Mouse (Mus musculus) G1E (cell line): ENCODE measurements around the gene Add2. TPM values are rescaled to one million over a fixed set of nuclear protein-coding genes. Genes with fewer than 3 reads are reported as not detected.
"Not testable (repeated sequence)": the region's sequence is repeated elsewhere in the genome, so short reads cannot be mapped to it uniquely, and the experiment has no call there.

ENCODE experiments used
- ATAC-seq: 2 replicates; pipeline ENCODE4 v1.8.0; 2016; ENCODE audit warnings: mild to moderate bottlenecking; ENCODE audit not compliant: insufficient number of reproducible peaks, poor library complexity, low FRiP score, severe bottlenecking; ENCODE audit errors: extremely low read depth
- DNase-seq: peaks from one replicate; pipeline ENCODE4 v3.0.0; 2012; ENCODE audit warnings: low spot score
- H3K27me3 ChIP-seq: 2 replicates; pipeline ENCODE4 v1.6.1; 2012; ENCODE audit warnings: mild to moderate bottlenecking, low read length, inconsistent platforms; ENCODE audit not compliant: insufficient read depth
- H3K36me3 ChIP-seq: replicated peaks from 2 replicates; pipeline ENCODE3; 2012; ENCODE audit warnings: mild to moderate bottlenecking, inconsistent platforms
- H3K4me1 ChIP-seq: 2 replicates; pipeline ENCODE4 v1.6.1; 2012; ENCODE audit warnings: low read depth, low read length, inconsistent platforms, mixed read lengths; ENCODE audit not compliant: insufficient read depth
- H3K4me3 ChIP-seq: 2 replicates; pipeline ENCODE4 v1.5.1; 2012; ENCODE audit warnings: low read depth, mild to moderate bottlenecking, inconsistent platforms, low read length, moderate library complexity, mixed read lengths
- H3K9me3 ChIP-seq: replicated peaks from 2 replicates; pipeline ENCODE4 v1.6.1; 2012; ENCODE audit warnings: inconsistent platforms
- CTCF ChIP-seq: IDR thresholded peaks from 2 replicates; pipeline ENCODE4 v1.5.1; 2012; ENCODE audit warnings: low read depth, low read length, inconsistent platforms, mixed read lengths
- GATA1 ChIP-seq: IDR thresholded peaks from 2 replicates; pipeline ENCODE4 v1.6.1; 2012; ENCODE audit warnings: borderline replicate concordance, low read length, inconsistent platforms, mixed read lengths
- GATA2 ChIP-seq: IDR thresholded peaks from 2 replicates; pipeline ENCODE4 v1.6.1; 2012; ENCODE audit warnings: low read depth, low read length, inconsistent platforms, borderline replicate concordance
- POLR2AphosphoS5 ChIP-seq: IDR thresholded peaks from 2 replicates; pipeline ENCODE4 v1.6.1; 2012; ENCODE audit warnings: low read depth, low read length, inconsistent platforms; ENCODE audit not compliant: insufficient replicate concordance
- TAL1 ChIP-seq: conservative IDR thresholded peaks from 2 replicates; pipeline ENCODE4 v1.6.1; 2012; ENCODE audit warnings: low read depth, low read length, inconsistent platforms, mixed read lengths
- polyA plus RNA-seq: library from polyadenylated mRNA; stranded (reverse); fragments of >175 nt; gene quantifications from 2 replicates; pipeline ENCODE4 v1.2.3, GENCODE M21; 2012
- total RNA-seq, 2 experiments: library from RNA; stranded (forward) in 1 of 2; stranded (reverse) in 1 of 2; fragments of 200-1000 nt in 1 of 2; fragments of >200 nt in 1 of 2; fragmentation: Nextera tagmentation in 1 of 2; gene quantifications; 2 replicates each; pipeline ENCODE4 v1.2.3; 2014 to 2017

Add2 gene
- total and polyA plus RNA-seq, 3 experiments, result 82.9 to 125 (median 121) TPM

GRCm38 (mm10) chr6:86004271-86005148 is 24.0 kb upstream of the Add2 start:
- no peak overlapping the region for H3K4me3 ChIP-seq
- peaks cover 11% of the 10 kb centered on the region for H3K4me1 ChIP-seq
- no peaks in the 10 kb centered on the region for H3K36me3 ChIP-seq
- peaks cover 35% of the 10 kb centered on the region for H3K27me3 ChIP-seq
- DNase-seq, result peak; percentile 77
- TF ChIP-seq CTCF (peak; percentile 87), GATA1 (no peak)
- peak; percentile 54; the same call in 1 of the 2 replicates for ATAC-seq
- H3K9me3 ChIP-seq, result peaks cover 6% of the 10 kb centered on the region

DNA sequence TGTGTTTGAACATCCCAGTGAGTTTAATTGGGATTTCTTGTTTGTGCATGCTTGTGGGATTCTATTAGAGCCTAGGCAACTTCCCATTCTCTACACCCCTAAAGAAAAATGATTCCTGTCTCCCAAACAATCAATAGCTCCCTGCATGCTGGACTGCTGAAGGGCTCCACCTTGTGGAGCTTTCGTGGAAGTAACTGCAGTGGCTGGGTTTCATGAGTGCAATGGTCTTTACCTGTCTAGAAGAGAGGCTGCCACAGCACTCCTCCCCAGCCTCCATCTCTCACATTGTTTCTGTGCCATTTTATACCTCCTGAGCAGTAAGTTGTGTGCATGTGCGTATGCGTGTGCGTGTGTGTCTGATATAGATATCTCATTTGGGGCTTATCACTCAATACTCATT is 18.5 kb upstream of the Add2 start:
- ATAC-seq (no peak), DNase-seq (peak; percentile 44)
- TF ChIP-seq GATA1, result no peak
- peak; percentile 51 for TF ChIP-seq CTCF
- Histone ChIP-seq H3K36me3 (no peaks in the 10 kb centered on the region), H3K9me3 (no peaks in the 10 kb centered on the region), H3K4me3 (no peak overlapping the region), H3K27me3 (peaks cover 73% of the 10 kb centered on the region), H3K4me1 (peaks cover 17% of the 10 kb centered on the region)

DNA sequence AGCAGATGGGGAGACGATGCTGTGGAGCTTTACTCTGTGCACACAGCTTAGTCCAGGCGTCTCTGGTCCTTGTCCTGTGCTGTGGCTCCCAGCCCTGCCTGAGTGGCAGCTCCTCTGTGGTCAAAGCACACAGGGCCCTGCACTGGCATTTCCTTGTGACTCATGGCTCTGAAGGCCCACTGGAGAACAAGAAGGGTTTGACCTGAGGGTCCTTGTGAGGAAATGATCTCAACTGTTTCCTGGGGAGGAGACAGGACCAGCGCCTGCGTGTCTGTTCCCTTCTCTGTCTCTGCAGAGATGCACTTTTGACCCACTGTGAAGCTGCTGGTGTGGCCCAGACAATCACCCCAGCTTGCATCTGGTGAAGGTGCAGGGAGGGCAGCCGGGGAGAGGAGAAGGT is 13.7 kb upstream of the Add2 start:
- DNase-seq, H3K4me3 ChIP-seq, H3K36me3 ChIP-seq, H3K9me3 ChIP-seq, ATAC-seq: not testable (repeated sequence)
- peaks cover 16% of the 10 kb centered on the region for H3K4me1 ChIP-seq
- H3K27me3 ChIP-seq, result peaks cover 85% of the 10 kb centered on the region

- no peak within 1 kb of the TSS for H3K4me3 ChIP-seq
- ATAC-seq (no peak), DNase-seq (no peak)
- H3K9me3 ChIP-seq, result no peaks in the 10 kb centered on the region
- H3K27me3 ChIP-seq, result peaks cover 88% of the 10 kb centered on the region
- peaks cover 8% of the 10 kb centered on the region for H3K4me1 ChIP-seq
- no peak for TF ChIP-seq GATA1
- H3K36me3 ChIP-seq, result no peaks in the 10 kb centered on the region
Observed at GRCm38 (mm10) chr6:86015871-86016270, 12.6 kb upstream of the Add2 start, which contains the start of gene Figla. Gene Figla (plus strand): TSS chr6:86016171.

GRCm38 (mm10) chr6:86016793-86017350 is 11.6 kb upstream of the Add2 start:
- Histone ChIP-seq H3K4me3 (no peak overlapping the region), H3K27me3 (peaks cover 87% of the 10 kb centered on the region), H3K9me3 (no peaks in the 10 kb centered on the region), H3K4me1 (peaks cover 3% of the 10 kb centered on the region; the same call in 1 of the 2 replicates), H3K36me3 (no peaks in the 10 kb centered on the region)
- DNase-seq, result no peak
- ATAC-seq, result no peak
- TF ChIP-seq POLR2AphosphoS5 (no peak), GATA1 (no peak)

GRCm38 (mm10) chr6:86019415-86020237 is 8.9 kb upstream of the Add2 start:
- Histone ChIP-seq H3K4me1 (peaks cover 3% of the 10 kb centered on the region; the same call in 1 of the 2 replicates), H3K27me3 (peaks cover 87% of the 10 kb centered on the region), H3K4me3 (no peak overlapping the region), H3K9me3 (no peaks in the 10 kb centered on the region), H3K36me3 (no peaks in the 10 kb centered on the region)
- no peak for ATAC-seq
- no peak for DNase-seq
- TF ChIP-seq GATA1 (no peak), TAL1 (no peak), POLR2AphosphoS5 (no peak), CTCF (no peak), GATA2 (no peak)

- no peak for DNase-seq
- Histone ChIP-seq H3K27me3 (peaks cover 88% of the 10 kb centered on the region), H3K9me3 (no peaks in the 10 kb centered on the region), H3K4me3 (no peak overlapping the region), H3K36me3 (no peaks in the 10 kb centered on the region), H3K4me1 (peaks cover 3% of the 10 kb centered on the region; the same call in 1 of the 2 replicates)
- TF ChIP-seq POLR2AphosphoS5, result no peak
- TF ChIP-seq GATA1, result no peak
- TF ChIP-seq GATA2, result no peak
- no peak for TF ChIP-seq CTCF
- TF ChIP-seq TAL1, result no peak
- no peak for ATAC-seq
Observed at GRCm38 (mm10) chr6:86020948-86021347, 7.5 kb upstream of the Add2 start.
